Mouse (Mus musculus) heart, embryonic 10.5 days (tissue): ENCODE results near the gene Olfr644. TPM values are rescaled to one million over a fixed set of nuclear protein-coding genes. Genes with fewer than 3 reads are reported as not detected.

Experiments
- DNase-seq: peaks from one replicate; pipeline ENCODE4 v3.0.0-alpha.2; 2017; ENCODE audit warnings: low spot score
- H3K27ac ChIP-seq: fragments of 300-500 bp; sonication (generic); 2 replicates; pipeline ENCODE4 v1.5.1; 2016; ENCODE audit warnings: mild to moderate bottlenecking
- H3K27me3 ChIP-seq: fragments of 300-500 bp; sonication (generic); 2 replicates; pipeline ENCODE4 v1.6.1; 2016; ENCODE audit warnings: mild to moderate bottlenecking; ENCODE audit not compliant: poor library complexity, insufficient read depth, severe bottlenecking
- H3K36me3 ChIP-seq: fragments of 300-500 bp; sonication (generic); 2 replicates; pipeline ENCODE4 v1.6.1; 2016; ENCODE audit warnings: mild to moderate bottlenecking, moderate library complexity
- H3K4me1 ChIP-seq: fragments of 300-500 bp; sonication (generic); 2 replicates; pipeline ENCODE4 v1.6.1; 2016; ENCODE audit warnings: mild to moderate bottlenecking
- H3K4me3 ChIP-seq: fragments of 300-500 bp; sonication (generic); 2 replicates; pipeline ENCODE4 v1.5.1; 2016; ENCODE audit warnings: mild to moderate bottlenecking, moderate library complexity
- H3K9me3 ChIP-seq: fragments of 300-500 bp; sonication (generic); 2 replicates; pipeline ENCODE4 v1.6.1; 2016; ENCODE audit warnings: mild to moderate bottlenecking, moderate library complexity
- polyA plus RNA-seq: library from polyadenylated mRNA; unstranded; fragments of >200 nt; fragmentation: Nextera tagmentation; extraction: Ambion mirVana; gene quantifications from 2 replicates; pipeline ENCODE4 v1.2.1, GENCODE M21; 2016

Olfr644 gene
- polyA plus RNA-seq, 1 experiment from 2014 or later, result not detected

GRCm38 (mm10) chr7:104017203-104017602 is 54.5 kb downstream of the Olfr644 start, which contains the start of gene Olfr639:
Gene Olfr639, minus strand, starts transcription at chr7:104017303.
- Histone ChIP-seq H3K27me3 (no peaks in the 10 kb centered on the region), H3K4me1 (no peaks in the 10 kb centered on the region), H3K4me3 (no peak within 1 kb of the TSS), H3K36me3 (no peaks in the 10 kb centered on the region), H3K27ac (no peak within 1 kb of the TSS), H3K9me3 (no peaks in the 10 kb centered on the region)
- DNase-seq, result no peak

Other genes with a start within 250 kb of the Olfr644 start
- gene Hbb-bs, start 243.8 kb downstream of the Olfr644 start, polyA plus RNA-seq, result 173 and 274 TPM in 2 replicates
- gene Hbb-bh2, start 231.3 kb downstream of the Olfr644 start, polyA plus RNA-seq, result 0.28 and 1.2 TPM in 2 replicates
- 8,898 and 9,884 TPM in 2 replicates for gene Hbb-bh1, start 228.7 kb downstream of the Olfr644 start, polyA plus RNA-seq
- 17,516 and 23,478 TPM in 2 replicates for gene Hbb-y, start 218.7 kb downstream of the Olfr644 start, polyA plus RNA-seq
- gene Olfr66, start 185.6 kb downstream of the Olfr644 start, polyA plus RNA-seq, result not detected in 2 replicates
- not detected in 2 replicates for gene Olfr64, start 177.4 kb downstream of the Olfr644 start, polyA plus RNA-seq
- gene Olfr65, start 168.4 kb downstream of the Olfr644 start, polyA plus RNA-seq, result not detected in 2 replicates
- gene Olfr631, start 143.0 kb downstream of the Olfr644 start, polyA plus RNA-seq, result not detected in 2 replicates
- not detected in 2 replicates for gene Olfr632, start 137.5 kb downstream of the Olfr644 start, polyA plus RNA-seq
- gene Olfr633, start 127.4 kb downstream of the Olfr644 start, polyA plus RNA-seq, result not detected in 2 replicates
- gene Olfr635, start 100.7 kb downstream of the Olfr644 start, polyA plus RNA-seq, result not detected in 2 replicates
- not detected in 2 replicates for gene Olfr638, start 73.1 kb downstream of the Olfr644 start, polyA plus RNA-seq
- not detected in 2 replicates for gene Olfr639, start 54.6 kb downstream of the Olfr644 start, polyA plus RNA-seq
- gene Olfr640, start 46.3 kb downstream of the Olfr644 start, polyA plus RNA-seq, result not detected in 2 replicates
- gene Olfr641, start 36.4 kb downstream of the Olfr644 start, polyA plus RNA-seq, result not detected in 2 replicates
- not detected in 2 replicates for gene Olfr642, start 19.2 kb downstream of the Olfr644 start, polyA plus RNA-seq
- not detected in 2 replicates for gene 4930516K23Rik, start 10.4 kb downstream of the Olfr644 start, polyA plus RNA-seq
- gene Olfr645, start 13.6 kb upstream of the Olfr644 start, polyA plus RNA-seq, result not detected in 2 replicates
- not detected in 2 replicates for gene Olfr646, start 33.0 kb upstream of the Olfr644 start, polyA plus RNA-seq
- not detected in 2 replicates for gene Ubqln5, start 58.0 kb upstream of the Olfr644 start, polyA plus RNA-seq
- gene Olfr643, start 65.5 kb upstream of the Olfr644 start, polyA plus RNA-seq, result not detected in 2 replicates
- not detected in 2 replicates for gene Ubqln3, start 71.4 kb upstream of the Olfr644 start, polyA plus RNA-seq
- gene Ubqlnl, start 78.7 kb upstream of the Olfr644 start, polyA plus RNA-seq, result not detected in 2 replicates
- not detected in 2 replicates for gene Olfm5, start 93.0 kb upstream of the Olfr644 start, polyA plus RNA-seq
- gene Olfr648, start 111.5 kb upstream of the Olfr644 start, polyA plus RNA-seq, result 0.21 and 0.28 TPM in 2 replicates
- gene Olfr649, start 124.1 kb upstream of the Olfr644 start, polyA plus RNA-seq, result not detected in 2 replicates
- 9.8 and 12.3 TPM in 2 replicates for gene Trim6, start 146.9 kb upstream of the Olfr644 start, polyA plus RNA-seq
- gene Trim34a, start 172.6 kb upstream of the Olfr644 start, polyA plus RNA-seq, result 1.6 and 1.7 TPM in 2 replicates
- gene Trim5, start 216.2 kb upstream of the Olfr644 start, polyA plus RNA-seq, result 0.35 and 0.47 TPM in 2 replicates
- 4.8 and 6.9 TPM in 2 replicates for gene Trim12a, start 243.6 kb upstream of the Olfr644 start, polyA plus RNA-seq